Mouse (Mus musculus) hindbrain, postnatal 0 days (tissue): Measurements from ENCODE around the gene Vamp4. TPM values are rescaled to one million over a fixed set of nuclear protein-coding genes. Genes with fewer than 3 reads are reported as not detected.

Experiments used
- ATAC-seq: fragments of 200-750 bp; cut with Nextera tagmentation; 2 replicates; pipeline ENCODE4 v1.8.0; 2017; ENCODE audit warnings: mild to moderate bottlenecking, moderate TSS enrichment, moderate library complexity
- DNase-seq: peaks from one replicate; pipeline ENCODE4 v3.0.0-alpha.2; 2015; ENCODE audit warnings: low spot score
- H3K27ac ChIP-seq: fragments of 300-500 bp; sonication (generic); 2 replicates; pipeline ENCODE4 v1.5.1; 2014; ENCODE audit warnings: mild to moderate bottlenecking
- H3K27me3 ChIP-seq: fragments of 300-500 bp; sonication (generic); 2 replicates; pipeline ENCODE4 v1.6.1; 2014; ENCODE audit warnings: low read length, mixed read lengths; ENCODE audit not compliant: insufficient read depth
- H3K36me3 ChIP-seq: fragments of 300-500 bp; sonication (generic); 2 replicates; pipeline ENCODE4 v1.6.1; 2014; ENCODE audit warnings: low read length, mixed read lengths; ENCODE audit not compliant: insufficient read depth
- H3K4me1 ChIP-seq: fragments of 300-500 bp; sonication (generic); 2 replicates; pipeline ENCODE4 v1.6.1; 2014; ENCODE audit warnings: antibody characterized with exemption, low read length, mixed read lengths; ENCODE audit not compliant: insufficient read depth
- H3K4me2 ChIP-seq: fragments of 300-500 bp; sonication (generic); 2 replicates; pipeline ENCODE4 v1.6.1; 2014; ENCODE audit warnings: low read depth, mild to moderate bottlenecking, low read length, moderate library complexity, mixed read lengths
- H3K4me3 ChIP-seq: fragments of 300-500 bp; sonication (generic); 2 replicates; pipeline ENCODE4 v1.5.1; 2014; ENCODE audit warnings: low read length
- H3K9ac ChIP-seq: fragments of 300-500 bp; sonication (generic); replicated peaks from 2 replicates; pipeline ENCODE4 v1.6.1; 2014; ENCODE audit warnings: mild to moderate bottlenecking, low read length, moderate library complexity, mixed read lengths
- H3K9me3 ChIP-seq: fragments of 300-500 bp; sonication (generic); 2 replicates; pipeline ENCODE4 v1.6.1; 2016; ENCODE audit warnings: low read length, mixed read lengths
- CTCF ChIP-seq: IDR thresholded peaks from 2 replicates; pipeline ENCODE4 v1.5.1; 2016; ENCODE audit warnings: antibody characterized with exemption, control low read depth, low read depth
- WGBS: fragments of 180-500 bp; shearing (Covaris S2); extraction: QIAGEN DNeasy Blood & Tissue Kit; methylation state at CpG from one replicate; pipeline ENCODE4 v1.1.7; 2014; 5-methylcytosine and 5-hydroxymethylcytosine counted together
- polyA plus RNA-seq: library from polyadenylated mRNA; unstranded; fragments of >200 nt; fragmentation: Nextera tagmentation; extraction: Ambion mirVana; gene quantifications from 2 replicates; pipeline ENCODE4 v1.2.1, GENCODE M21; 2015
- total RNA-seq: library from RNA; depleted of rRNA; stranded (reverse); fragments of >200 nt; gene quantifications from 2 replicates; pipeline ENCODE4 v1.2.3, GENCODE M21; 2014

Gene Vamp4
- total and polyA plus RNA-seq, 2 experiments from 2014 or later = 24.7 to 77.7 TPM

DNA sequence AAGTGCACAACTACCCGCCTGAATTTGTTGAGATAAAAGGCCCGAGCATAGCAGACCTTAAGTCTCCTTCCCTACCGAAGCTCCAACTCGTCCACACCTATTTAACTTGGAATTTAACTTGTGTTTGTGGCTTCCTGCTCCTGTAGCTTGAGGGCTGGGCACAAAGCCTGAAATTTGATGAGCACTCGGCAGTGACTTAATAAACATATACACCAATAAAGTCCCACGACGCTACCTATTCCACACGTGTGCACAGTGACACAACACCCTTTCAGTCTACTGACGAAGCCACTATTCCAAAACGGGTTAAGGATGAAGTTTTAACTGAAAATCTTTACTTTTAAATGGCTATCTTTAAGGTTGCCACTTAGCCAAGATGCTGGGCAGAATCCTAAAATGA lies 22.7 kb upstream of the Vamp4 start:
- WGBS = 15% methylated on average over 10 of the region's 10 CpGs

DNA sequence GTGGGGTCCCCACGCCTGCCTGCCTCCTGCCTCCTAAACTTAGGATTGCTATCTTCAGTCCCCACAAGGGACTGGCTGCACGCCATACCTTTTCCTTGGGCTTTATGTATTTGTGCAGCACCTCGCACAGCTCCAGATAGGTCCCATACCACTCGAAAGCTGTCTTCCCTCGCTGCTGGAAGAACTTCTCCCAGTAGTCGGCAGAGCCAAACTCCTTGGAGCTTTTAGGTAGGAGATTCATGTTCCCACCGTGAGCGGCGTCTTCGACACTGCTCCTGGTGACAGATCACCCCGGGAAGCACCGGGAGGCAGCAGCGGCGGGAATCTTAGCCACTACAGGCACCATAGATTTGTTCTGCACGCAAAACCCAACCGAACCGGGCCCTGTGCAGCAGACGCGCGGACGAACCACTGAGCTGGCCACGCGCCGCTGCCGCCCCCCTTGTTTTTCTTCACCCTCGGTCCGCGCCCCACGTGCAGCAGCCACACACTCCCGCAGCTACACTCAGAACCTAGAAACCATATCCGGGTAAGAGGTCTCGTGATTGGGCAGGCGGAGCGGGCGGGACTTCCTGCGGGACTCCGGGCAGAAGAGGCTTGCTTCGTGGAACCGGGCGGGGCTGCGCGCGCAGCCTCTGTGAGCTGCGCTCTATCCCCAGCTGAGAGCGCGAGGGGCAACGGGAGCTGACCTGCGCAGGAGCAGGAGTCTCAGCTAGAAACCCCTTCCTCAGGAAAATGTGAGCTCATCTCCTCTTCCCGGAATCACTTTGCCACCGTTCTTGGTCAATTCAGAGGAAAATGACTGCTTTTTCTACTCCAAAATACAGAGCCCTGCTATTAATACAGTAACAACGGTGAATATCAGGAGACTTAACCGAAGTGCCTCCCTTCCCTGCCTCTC lies 22.0 kb upstream of the Vamp4 start, which contains the start of gene Mettl13:
Gene Mettl13 (minus strand): TSS at position 536 of the 901 bp plus-strand sequence.
- H3K4me3 ChIP-seq = peak within 1 kb of the TSS; percentile 75
- TF ChIP-seq CTCF = peak; percentile 21; the same call in 1 of the 2 replicates
- H3K9ac ChIP-seq = peak within 1 kb of the TSS; percentile 70
- no peaks in the 10 kb centered on the region for H3K9me3 ChIP-seq
- WGBS = under 1% methylated on average over 52 of the region's 52 CpGs
- DNase-seq (peak; percentile 98), ATAC-seq (peak; percentile 99)
- peaks cover 13% of the 10 kb centered on the region for H3K36me3 ChIP-seq
- peaks cover 12% of the 10 kb centered on the region for H3K4me1 ChIP-seq
- peak within 1 kb of the TSS; percentile 46 for H3K27ac ChIP-seq
- peak within 1 kb of the TSS; percentile 95 for H3K4me2 ChIP-seq
- no peaks in the 10 kb centered on the region for H3K27me3 ChIP-seq

More for the DNA sequence above, 22.7 kb upstream of the Vamp4 start:
- peak overlapping the region; percentile 75 for H3K4me3 ChIP-seq
- H3K27ac ChIP-seq = peak overlapping the region; percentile 46; the same call in 1 of the 2 replicates
- no peak for DNase-seq
- no peak for ATAC-seq
- H3K4me2 ChIP-seq = peak overlapping the region; percentile 95
- no peaks in the 10 kb centered on the region for H3K27me3 ChIP-seq
- peak overlapping the region; percentile 70 for H3K9ac ChIP-seq
- H3K9me3 ChIP-seq = no peaks in the 10 kb centered on the region
- no peak for TF ChIP-seq CTCF
- H3K36me3 ChIP-seq = peaks cover 13% of the 10 kb centered on the region
- H3K4me1 ChIP-seq = peaks cover 12% of the 10 kb centered on the region

DNA sequence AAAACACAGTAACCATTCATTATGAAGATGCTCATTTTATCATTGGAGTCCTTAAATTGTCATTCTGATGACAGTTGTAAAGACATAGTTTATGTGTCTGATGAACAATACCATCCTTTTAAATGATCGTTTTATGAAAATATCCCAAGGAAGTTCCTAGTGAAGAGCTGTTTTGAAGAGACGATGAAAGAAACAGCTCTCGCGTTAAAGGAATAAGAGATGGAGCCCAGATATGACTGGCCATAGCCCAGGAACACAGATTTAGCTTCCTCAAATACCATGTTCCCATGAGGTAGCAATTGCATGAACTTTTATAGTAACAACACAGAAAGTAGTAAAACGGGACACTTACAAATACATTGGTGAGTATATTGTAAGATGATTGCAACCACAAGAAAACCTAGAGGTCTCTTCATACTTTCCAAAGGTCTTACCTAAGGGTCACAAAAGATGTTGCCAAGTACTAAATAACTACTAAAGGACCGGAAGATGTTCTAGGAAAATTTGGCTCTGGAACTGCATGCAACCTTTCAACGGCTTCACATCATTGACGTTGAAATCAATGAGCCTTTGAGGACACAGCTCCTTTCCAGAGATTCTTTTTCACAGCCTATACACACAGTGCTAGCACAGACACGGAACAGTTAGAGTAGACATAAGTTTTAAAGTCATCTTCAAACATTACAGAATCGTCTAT lies 21.2 kb upstream of the Vamp4 start:
- H3K36me3 ChIP-seq = peaks cover 7% of the 10 kb centered on the region
- DNase-seq = no peak

DNA sequence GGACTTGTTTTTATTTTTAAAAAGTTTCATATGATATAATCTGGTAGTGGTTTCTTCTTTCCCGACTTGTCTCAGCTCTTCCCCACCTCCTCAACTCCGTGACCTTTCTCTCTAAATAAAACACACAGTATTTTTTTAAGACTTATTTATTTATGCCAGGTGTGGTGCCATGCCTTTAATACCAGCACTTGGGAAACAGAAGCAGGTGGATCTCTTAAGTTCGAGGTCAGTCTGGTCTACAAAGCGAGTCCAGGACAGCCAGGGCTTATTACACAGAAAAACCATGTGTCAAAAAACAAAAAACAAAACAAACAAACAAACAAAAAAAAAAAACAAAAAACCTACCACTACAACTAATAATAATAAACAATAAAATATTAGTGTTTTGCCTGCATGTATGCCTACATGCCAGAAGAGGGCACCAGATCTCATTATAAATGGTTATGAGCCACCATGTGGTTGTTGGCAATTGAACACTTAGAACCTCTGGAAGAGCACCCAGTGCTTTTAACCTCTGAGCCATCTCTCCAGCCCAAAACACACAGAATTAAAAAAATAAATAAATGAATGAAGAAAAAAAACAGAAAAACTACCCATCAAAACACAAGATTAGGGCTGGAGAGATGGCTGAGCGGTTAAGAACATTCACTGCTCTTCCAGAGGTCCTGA lies 20.6 kb upstream of the Vamp4 start:
- Histone ChIP-seq H3K4me1 (peaks cover 12% of the 10 kb centered on the region), H3K9me3 (no peaks in the 10 kb centered on the region), H3K4me3 (no peak overlapping the region), H3K27me3 (no peaks in the 10 kb centered on the region), H3K36me3 (peaks cover 5% of the 10 kb centered on the region; the same call in 1 of the 2 replicates), H3K27ac (no peak overlapping the region), H3K4me2 (no peak overlapping the region), H3K9ac (no peak overlapping the region)
- WGBS = 75% methylated on average over 5 of the region's 5 CpGs
- ATAC-seq (no peak), DNase-seq (peak; percentile 63)
- peak; percentile 68 for TF ChIP-seq CTCF

More for the DNA sequence above, 21.2 kb upstream of the Vamp4 start:
- Histone ChIP-seq H3K4me1 (peaks cover 12% of the 10 kb centered on the region), H3K9ac (peak overlapping the region; percentile 40), H3K4me2 (peak overlapping the region; percentile 95), H3K9me3 (no peaks in the 10 kb centered on the region), H3K4me3 (peak overlapping the region; percentile 75), H3K27me3 (no peaks in the 10 kb centered on the region), H3K27ac (peak overlapping the region; percentile 46)
- ATAC-seq = no peak
- TF ChIP-seq CTCF = no peak
- 60% methylated on average over 10 of the region's 10 CpGs for WGBS

DNA sequence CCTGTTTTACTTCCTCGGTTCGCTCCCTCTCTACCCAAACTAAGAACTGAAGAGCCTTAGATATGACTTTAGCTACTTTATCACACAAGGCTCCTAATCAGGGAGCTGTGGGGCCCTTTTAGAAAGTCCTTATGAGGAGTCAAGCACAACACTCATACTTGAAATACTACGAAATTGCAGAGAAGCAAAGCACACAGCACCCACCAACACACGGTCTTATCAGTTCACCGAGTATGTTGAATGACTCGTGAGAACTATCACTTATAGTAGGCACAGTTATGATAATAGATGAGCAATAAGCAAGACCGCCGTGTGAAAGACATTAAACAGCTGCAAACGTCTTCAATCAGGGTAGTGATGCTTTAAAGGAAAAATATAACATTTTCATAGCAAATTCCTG lies 17.4 kb upstream of the Vamp4 start:
- no peak for TF ChIP-seq CTCF
- DNase-seq (no peak), ATAC-seq (no peak)
- H3K36me3 ChIP-seq = no peaks in the 10 kb centered on the region
- H3K4me1 ChIP-seq = no peaks in the 10 kb centered on the region
- no peaks in the 10 kb centered on the region for H3K9me3 ChIP-seq
- H3K27ac ChIP-seq = no peak overlapping the region
- H3K9ac ChIP-seq = no peak overlapping the region
- H3K27me3 ChIP-seq = no peaks in the 10 kb centered on the region
- 87% methylated on average over 9 of the region's 9 CpGs for WGBS
- no peak overlapping the region for H3K4me3 ChIP-seq
- no peak overlapping the region for H3K4me2 ChIP-seq

DNA sequence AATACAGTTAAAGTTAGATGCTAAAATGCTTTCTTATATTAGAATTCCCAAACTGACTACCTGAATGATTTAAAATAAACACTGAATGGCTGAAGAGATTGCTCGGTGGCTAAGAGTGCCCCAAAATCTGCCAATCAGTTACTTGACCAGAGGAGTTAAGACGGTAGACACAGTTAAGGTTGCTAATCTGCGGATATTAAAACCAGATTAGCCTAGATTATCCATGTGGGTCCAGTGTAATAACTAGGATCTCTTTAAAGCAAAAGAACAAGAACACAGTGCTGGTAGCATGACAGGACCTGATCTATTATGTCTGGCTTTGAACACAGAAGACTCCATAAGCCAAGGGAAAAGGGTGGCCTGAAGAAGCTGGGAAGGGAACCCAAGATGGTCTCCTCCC lies 16.1 kb upstream of the Vamp4 start:
- 89% methylated on average over 3 of the region's 3 CpGs for WGBS
- Histone ChIP-seq H3K27me3 (no peaks in the 10 kb centered on the region), H3K4me2 (no peak overlapping the region), H3K27ac (no peak overlapping the region), H3K9ac (no peak overlapping the region), H3K36me3 (no peaks in the 10 kb centered on the region), H3K9me3 (no peaks in the 10 kb centered on the region), H3K4me1 (no peaks in the 10 kb centered on the region), H3K4me3 (no peak overlapping the region)
- DNase-seq = no peak
- no peak for TF ChIP-seq CTCF
- no peak for ATAC-seq
